Mouse (Mus musculus) heart, adult 9 months (tissue): Measurements from ENCODE around the gene Olfr1375.
"Not testable (repeated sequence)": the region's sequence is repeated elsewhere in the genome, so short reads cannot be mapped to it uniquely, and the experiment has no call there.

Source experiments
- DNase-seq, 2 experiments: peaks; one replicate each; pipeline ENCODE4 v3.0.0; 2022; ENCODE audit warnings: low spot score in 2 of 2

Olfr1375 gene

GRCm38 (mm10) chr11:51047809-51048208 is at the start of gene Olfr1375:
Gene Olfr1375 (plus strand): TSS chr11:51048109.
- DNase-seq: not testable (repeated sequence)

GRCm38 (mm10) chr11:51003296-51003695 is 44.6 kb upstream of the Olfr1375 start, which contains the start of gene Olfr51:
Gene Olfr51 (plus strand): TSS chr11:51003596.
- DNase-seq: no peak

GRCm38 (mm10) chr11:51011821-51012220 is 36.1 kb upstream of the Olfr1375 start:
- peak in 1 of 2 experiments; percentile 10 for DNase-seq

- no peak for DNase-seq
Observed at GRCm38 (mm10) chr11:51013936-51014335, 34.0 kb upstream of the Olfr1375 start, which contains the start of gene Olfr54. Gene Olfr54 (plus strand): TSS chr11:51014236.

GRCm38 (mm10) chr11:51016341-51016740 is 31.6 kb upstream of the Olfr1375 start:
- no peak for DNase-seq

- not testable (repeated sequence) for DNase-seq
Observed at GRCm38 (mm10) chr11:51026811-51027210, 21.1 kb upstream of the Olfr1375 start.

- DNase-seq: not testable (repeated sequence)
Observed at GRCm38 (mm10) chr11:51029381-51029780, 18.5 kb upstream of the Olfr1375 start.

GRCm38 (mm10) chr11:51030225-51030624 is 17.7 kb upstream of the Olfr1375 start:
- no peak for DNase-seq

GRCm38 (mm10) chr11:51032851-51033250 is 15.1 kb upstream of the Olfr1375 start:
- peak in 1 of 2 experiments; percentile 8 for DNase-seq

- not testable (repeated sequence) for DNase-seq
Observed at GRCm38 (mm10) chr11:51034141-51034540, 13.8 kb upstream of the Olfr1375 start.

GRCm38 (mm10) chr11:51035951-51036350 is 12.0 kb upstream of the Olfr1375 start:
- no peak for DNase-seq

- DNase-seq: not testable (repeated sequence)
Observed at GRCm38 (mm10) chr11:51044776-51045175, 3.1 kb upstream of the Olfr1375 start.

- DNase-seq: no peak
Observed at GRCm38 (mm10) chr11:51051678-51052077, 3.8 kb downstream of the Olfr1375 start.

GRCm38 (mm10) chr11:51053230-51053629 is 5.3 kb downstream of the Olfr1375 start:
- DNase-seq: no peak

GRCm38 (mm10) chr11:51059151-51059571 is 11.3 kb downstream of the Olfr1375 start, which contains the start of gene Zfp354a:
Gene Zfp354a (plus strand): TSS chr11:51059257.
- DNase-seq: peak; percentile 41 to 64

- no peak for DNase-seq
Observed at GRCm38 (mm10) chr11:51059640-51060039, 11.7 kb downstream of the Olfr1375 start.

- DNase-seq: no peak
Observed at GRCm38 (mm10) chr11:51060981-51061380, 13.1 kb downstream of the Olfr1375 start.

- DNase-seq: no peak
Observed at GRCm38 (mm10) chr11:51063276-51063675, 15.4 kb downstream of the Olfr1375 start.

- DNase-seq: no peak
Observed at GRCm38 (mm10) chr11:51063841-51064240, 15.9 kb downstream of the Olfr1375 start.

GRCm38 (mm10) chr11:51084527-51084926 is 36.6 kb downstream of the Olfr1375 start:
- DNase-seq: no peak

GRCm38 (mm10) chr11:51085269-51085668 is 37.4 kb downstream of the Olfr1375 start:
- DNase-seq: no peak
